Mouse (Mus musculus) large intestine, adult 2 months (tissue): ENCODE results near the gene Alkbh1. TPM values are rescaled to one million over a fixed set of nuclear protein-coding genes. Genes with fewer than 3 reads are reported as not detected.
"Not testable (repeated sequence)": the region's sequence is repeated elsewhere in the genome, so short reads cannot be mapped to it uniquely, and the experiment has no call there.

ENCODE experiments used
- DNase-seq: peaks from one replicate; pipeline ENCODE4 v3.0.0-alpha.2; 2012; ENCODE audit warnings: low read depth, low spot score
- WGBS: fragments of 180-500 bp; shearing (Covaris S2); methylation state at CpG from one replicate; pipeline ENCODE4 v1.1.7; 2018; 5-methylcytosine and 5-hydroxymethylcytosine counted together
- polyA plus RNA-seq: library from polyadenylated mRNA; depleted of rRNA; stranded (reverse); fragments of >200 nt; gene quantifications from 2 replicates; pipeline ENCODE4 v1.2.3, GENCODE M21; 2012; rRNA removed

The Alkbh1 gene
- 11.6 and 12.7 TPM in 2 replicates for polyA plus RNA-seq

DNA sequence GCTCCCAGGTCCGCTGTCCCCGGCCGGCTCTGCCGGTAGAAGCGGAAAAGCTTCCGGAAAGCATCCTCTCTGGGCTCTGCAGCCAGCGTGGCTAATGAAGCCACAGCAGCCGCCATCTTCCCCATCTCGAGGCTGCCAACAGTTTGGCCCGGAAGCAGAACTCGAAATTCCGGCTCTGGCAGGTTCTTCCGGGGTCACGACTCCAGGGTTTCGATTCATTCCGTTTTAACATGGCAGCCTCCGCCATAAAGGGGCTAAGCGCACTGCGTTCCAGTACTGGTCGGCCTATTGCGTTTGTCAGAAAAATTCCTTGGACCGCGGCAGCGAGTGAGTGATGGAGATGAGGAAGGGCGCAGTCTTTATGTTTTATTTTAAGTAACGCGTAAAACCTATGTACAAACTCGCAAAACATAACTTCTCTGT lies at the start of gene Alkbh1, which contains the start of gene Slirp:
Gene Alkbh1 (minus strand): TSS at position 318 of the 423 bp plus-strand sequence.
Gene Slirp (plus strand): TSS at position 197 of the 423 bp plus-strand sequence.
- under 1% methylated on average over 28 of the region's 28 CpGs for WGBS
- peak; percentile 85 for DNase-seq

- DNase-seq: not testable (repeated sequence)
- 43% methylated on average over 2 of the region's 2 CpGs for WGBS
These were observed 44.9 kb upstream of the Alkbh1 start for GRCm38 (mm10) chr12:87488683-87489082.

GRCm38 (mm10) chr12:87482482-87482881 lies 38.7 kb upstream of the Alkbh1 start:
- not testable (repeated sequence) for DNase-seq
- 82% methylated on average over 5 of the region's 5 CpGs for WGBS

DNA sequence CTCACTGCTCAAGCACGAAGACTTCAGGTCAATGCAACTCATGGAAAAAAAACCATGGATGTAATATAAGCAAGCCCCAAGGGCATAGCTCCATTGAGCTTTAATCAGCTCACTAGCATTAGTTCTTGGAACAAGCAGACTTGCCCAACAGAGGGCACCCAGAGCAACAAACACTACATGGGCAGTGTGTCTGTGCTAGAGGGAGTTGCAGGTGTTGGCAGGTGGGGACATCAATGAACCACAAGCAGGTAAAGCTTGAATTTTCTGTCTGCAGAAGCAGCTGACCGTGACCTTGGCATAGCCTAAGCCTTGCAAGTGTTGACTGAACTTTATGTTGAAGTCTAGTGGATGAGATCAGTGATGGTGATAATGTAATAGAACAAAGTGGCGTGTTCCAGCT lies 30.9 kb upstream of the Alkbh1 start:
- DNase-seq: no peak
- WGBS: 77% methylated on average over 3 of the region's 3 CpGs

- peak; percentile 97 for DNase-seq
- WGBS: 3% methylated on average over 45 of the region's 45 CpGs
These were observed 28.4 kb upstream of the Alkbh1 start, which contains the start of gene Snw1 for GRCm38 (mm10) chr12:87471964-87472786. TSS of gene Snw1 (minus strand) at chr12:87472274.

DNA sequence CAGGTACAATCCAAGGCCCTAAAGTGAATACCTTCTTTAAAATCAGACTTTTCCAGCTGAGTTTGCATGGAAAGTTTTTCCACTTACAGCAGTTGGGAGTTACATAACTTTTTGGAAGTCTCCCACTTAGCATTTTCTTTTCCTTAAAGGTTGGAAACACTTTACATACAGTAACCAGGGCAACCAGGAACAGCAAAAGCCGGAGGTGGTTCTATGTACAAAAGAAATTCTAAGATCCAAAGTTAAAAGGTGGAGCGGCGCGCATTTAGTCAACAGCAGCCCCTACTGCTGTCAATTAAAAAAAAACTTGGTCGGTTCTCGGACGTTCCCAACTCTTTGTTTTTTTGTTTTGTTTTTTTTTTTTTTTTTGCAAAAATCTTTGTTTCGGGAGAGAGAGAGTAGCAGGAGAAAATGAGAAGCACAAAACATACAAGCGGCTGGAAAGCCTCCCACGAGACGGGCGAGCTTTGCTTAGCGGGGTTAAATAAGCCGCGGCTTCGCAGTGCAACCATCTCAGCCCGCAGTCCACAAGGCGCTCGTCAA lies 27.7 kb upstream of the Alkbh1 start:
- WGBS: under 1% methylated on average over 19 of the region's 19 CpGs
- no peak for DNase-seq

DNA sequence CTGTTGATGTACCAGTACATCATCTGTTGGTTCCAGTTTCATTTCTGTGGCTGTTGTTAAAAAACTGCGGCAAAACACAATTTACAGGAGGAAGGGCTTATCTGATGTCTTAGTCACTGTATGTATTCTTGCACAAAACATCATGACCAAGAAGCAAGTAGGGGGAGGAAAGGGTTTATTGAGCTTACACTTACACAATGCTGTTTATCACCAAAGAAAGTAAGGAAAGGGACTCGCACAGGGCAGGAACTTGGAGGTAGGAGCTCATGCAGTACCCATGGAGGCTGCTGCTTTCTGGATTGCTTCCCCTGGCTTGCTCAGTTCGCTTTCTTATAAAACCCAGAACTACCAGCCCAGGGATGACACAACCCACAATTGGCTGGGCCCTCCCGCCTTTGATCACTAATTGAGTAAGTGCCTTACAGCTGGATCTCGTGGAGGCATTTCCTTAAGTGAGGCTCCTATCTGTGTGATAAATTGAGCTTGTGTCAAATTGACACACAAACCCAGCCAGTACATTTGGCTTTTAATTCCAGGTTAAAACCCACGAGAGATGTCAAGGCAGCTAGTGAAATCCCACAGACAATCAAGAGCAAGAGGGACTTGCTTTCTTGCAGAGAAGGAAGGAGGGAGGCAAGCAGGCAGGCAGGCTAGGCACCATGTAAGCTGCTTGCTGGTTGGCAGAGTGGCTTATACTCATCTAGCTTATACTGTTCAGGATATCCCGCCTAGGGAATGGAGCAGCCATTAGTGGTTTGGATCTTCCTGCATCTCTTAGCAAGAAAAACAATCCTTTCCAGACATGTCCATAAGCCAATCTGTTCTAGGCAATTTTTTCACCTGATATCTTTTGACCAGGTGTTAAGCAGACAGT lies 26.7 kb upstream of the Alkbh1 start:
- no peak for DNase-seq
- WGBS: 43% methylated on average over 7 of the region's 7 CpGs

GRCm38 (mm10) chr12:87464678-87465297 lies 21.0 kb upstream of the Alkbh1 start:
- 51% methylated on average over 6 of the region's 6 CpGs for WGBS
- no peak for DNase-seq

DNA sequence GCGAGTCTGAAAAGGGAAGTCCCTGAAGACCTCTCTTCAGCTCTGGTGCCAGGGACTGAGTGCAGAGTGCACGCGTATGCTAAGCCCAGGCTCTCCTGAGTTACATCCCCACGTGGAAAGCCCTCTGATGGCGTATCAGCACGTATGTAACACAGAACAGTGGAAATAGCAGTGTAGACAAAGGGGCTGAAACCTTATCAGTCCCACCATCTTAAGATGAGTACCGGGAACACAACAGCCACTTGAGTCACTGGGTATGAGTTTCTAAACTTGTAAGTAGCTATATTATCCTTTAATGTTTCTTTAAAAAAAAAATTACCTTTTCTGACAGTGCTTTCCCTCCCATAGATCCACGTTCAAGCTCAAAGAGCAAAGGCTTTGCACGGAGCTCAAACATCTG lies 5.6 kb upstream of the Alkbh1 start:
- no peak for DNase-seq
- WGBS: 89% methylated on average over 9 of the region's 9 CpGs

DNA sequence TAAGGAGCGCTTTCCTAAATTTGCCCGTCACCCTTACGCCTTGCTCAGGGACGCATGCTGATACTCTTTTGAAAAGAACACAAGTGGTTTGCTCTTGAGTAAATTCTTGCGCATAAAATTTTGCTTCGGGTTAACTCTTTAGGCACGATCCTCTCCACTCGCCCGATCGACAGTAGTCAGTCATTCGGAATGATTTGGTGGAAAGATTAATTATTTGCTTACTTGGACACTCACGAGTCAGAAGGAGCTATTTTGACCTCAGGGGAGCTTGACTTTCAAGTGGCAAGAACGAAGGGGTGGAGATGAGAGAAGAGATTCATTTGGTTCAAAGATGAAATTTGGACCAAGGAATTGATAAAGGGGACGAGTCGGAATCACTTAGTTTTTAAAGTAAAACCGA lies 394 bp upstream of the Alkbh1 start:
- no peak for DNase-seq

GRCm38 (mm10) chr12:87443115-87443699 lies 610 bp downstream of the Alkbh1 start:
- WGBS: under 1% methylated on average over 33 of the region's 33 CpGs
- no peak for DNase-seq

More for the DNA sequence above, 394 bp upstream of the Alkbh1 start:
- WGBS: 2% methylated on average over 16 of the region's 16 CpGs

- DNase-seq: no peak
- 10% methylated on average over 12 of the region's 12 CpGs for WGBS
These were observed 1.4 kb downstream of the Alkbh1 start for GRCm38 (mm10) chr12:87442177-87443114.

- no peak for DNase-seq
- 64% methylated on average over 8 of the region's 8 CpGs for WGBS
These were observed 14.9 kb downstream of the Alkbh1 start for GRCm38 (mm10) chr12:87428885-87429284.

GRCm38 (mm10) chr12:87428295-87428694 lies 15.5 kb downstream of the Alkbh1 start:
- no peak for DNase-seq
- WGBS: 79% methylated on average over 2 of the region's 2 CpGs

DNA sequence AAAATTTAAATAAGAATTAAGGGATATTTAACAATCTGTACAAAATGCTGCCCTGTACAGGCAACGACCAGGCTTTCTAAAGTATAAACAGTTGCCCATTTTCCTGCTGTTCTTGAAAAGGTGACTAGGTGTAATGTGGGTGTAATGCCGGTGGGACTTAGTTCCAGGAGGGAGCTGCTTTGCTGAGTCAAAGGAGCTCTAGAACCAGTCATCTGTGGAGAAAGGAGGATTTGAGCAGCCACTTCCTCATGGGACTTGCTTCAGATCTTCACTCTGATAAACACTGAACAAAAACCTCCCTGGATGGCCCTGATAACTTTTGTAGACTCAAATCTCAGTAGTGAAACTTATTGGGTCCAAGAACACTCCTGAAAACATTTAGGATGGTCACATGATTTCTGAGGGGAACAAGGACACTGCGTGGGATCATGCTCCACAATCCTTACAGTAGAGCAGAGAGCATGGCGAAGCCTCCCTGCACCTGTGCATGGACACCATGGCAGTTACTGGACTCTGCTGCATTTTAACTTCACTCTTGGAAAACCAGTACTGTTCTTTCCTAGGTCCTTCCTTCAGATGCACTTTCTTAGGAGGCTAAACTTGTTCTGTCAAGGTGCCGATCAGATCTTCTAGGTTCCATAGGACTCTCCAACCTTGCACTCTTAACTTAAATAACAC lies 17.3 kb downstream of the Alkbh1 start:
- WGBS: 88% methylated on average over 5 of the region's 5 CpGs
- DNase-seq: no peak

- WGBS: 64% methylated on average over 3 of the region's 3 CpGs
- DNase-seq: no peak
These were observed 19.3 kb downstream of the Alkbh1 start for GRCm38 (mm10) chr12:87424516-87424915.

DNA sequence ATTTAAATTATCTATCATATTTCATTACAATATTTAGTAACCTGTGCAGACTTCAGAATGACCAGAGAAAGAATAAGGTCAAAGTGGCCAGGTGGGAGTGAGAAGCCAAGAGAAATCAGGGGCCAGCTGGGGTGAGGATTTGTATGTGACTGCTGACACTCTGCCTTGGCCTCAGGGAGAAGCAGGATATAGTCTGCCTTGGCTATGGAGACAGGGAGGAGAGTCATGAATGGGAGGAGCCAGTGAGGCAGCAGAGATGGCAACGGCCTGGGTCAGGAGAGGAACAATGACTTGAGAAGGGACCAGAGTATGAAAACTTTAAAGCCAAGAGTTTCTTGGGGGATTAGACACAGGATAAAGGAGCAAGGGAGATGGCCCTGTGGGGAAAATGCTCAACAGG lies 20.1 kb downstream of the Alkbh1 start:
- 39% methylated on average over 1 of the region's 1 CpGs for WGBS
- DNase-seq: no peak
